Mouse (Mus musculus) adrenal gland, postnatal 36 days (tissue): ENCODE results near the gene Esr1. TPM values are rescaled to one million over a fixed set of nuclear protein-coding genes. Genes with fewer than 3 reads are reported as not detected.

Experiments
- DNase-seq, 2 experiments: peaks; one replicate each; pipeline ENCODE4 v3.0.0; 2021; ENCODE audit warnings: mixed read lengths in 1 of 2
- total RNA-seq, 2 experiments: library from RNA; stranded (reverse); gene quantifications; 2 replicates each; pipeline ENCODE4 v1.2.3; 2021

Esr1 gene
- total RNA-seq, 2 experiments from 2014 or later, result 14.3 to 15.0 TPM

- DNase-seq, result peak in 1 of 2 experiments; percentile 14
Measured at GRCm38 (mm10) chr10:4983919-4984318, 372.5 kb downstream of the Esr1 start.

GRCm38 (mm10) chr10:4993802-4994201 is 382.4 kb downstream of the Esr1 start:
- peak in 1 of 2 experiments; percentile 34 for DNase-seq

GRCm38 (mm10) chr10:4996592-4996991 is 385.2 kb downstream of the Esr1 start:
- DNase-seq, result no peak

GRCm38 (mm10) chr10:5008795-5009366 is 397.5 kb downstream of the Esr1 start:
- no peak for DNase-seq

- no peak for DNase-seq
Measured at GRCm38 (mm10) chr10:5012004-5012403, 400.6 kb downstream of the Esr1 start.

GRCm38 (mm10) chr10:5014976-5015375 is 403.6 kb downstream of the Esr1 start:
- DNase-seq, result no peak

GRCm38 (mm10) chr10:5017148-5017547 is 405.8 kb downstream of the Esr1 start:
- DNase-seq, result no peak

- no peak for DNase-seq
Measured at GRCm38 (mm10) chr10:5025906-5026305, 414.5 kb downstream of the Esr1 start.

GRCm38 (mm10) chr10:5027208-5027607 is 415.8 kb downstream of the Esr1 start:
- no peak for DNase-seq

GRCm38 (mm10) chr10:5028301-5028700 is 416.9 kb downstream of the Esr1 start:
- no peak for DNase-seq

GRCm38 (mm10) chr10:5029161-5029560 is 417.8 kb downstream of the Esr1 start:
- DNase-seq, result no peak

GRCm38 (mm10) chr10:5029883-5030282 is 418.5 kb downstream of the Esr1 start:
- no peak for DNase-seq

- no peak for DNase-seq
Measured at GRCm38 (mm10) chr10:5032192-5033048, 421.0 kb downstream of the Esr1 start.

- no peak for DNase-seq
Measured at GRCm38 (mm10) chr10:5041254-5041653, 429.9 kb downstream of the Esr1 start.

- DNase-seq, result no peak
Measured at GRCm38 (mm10) chr10:5044481-5044880, 433.1 kb downstream of the Esr1 start.

- DNase-seq, result no peak
Measured at GRCm38 (mm10) chr10:5045213-5045612, 433.8 kb downstream of the Esr1 start.

GRCm38 (mm10) chr10:5045671-5046070 is 434.3 kb downstream of the Esr1 start:
- DNase-seq, result no peak

Other genes with a start within 250 kb of the Esr1 start
- 10 to 100 TPM; 11.8 to 12.1 TPM for gene Zbtb2, start 223.5 kb upstream of the Esr1 start, total RNA-seq
- 10 to 100 TPM; 41.1 to 42.9 TPM for gene Rmnd1, start 179.2 kb upstream of the Esr1 start, total RNA-seq
- gene Armt1, start 179.1 kb upstream of the Esr1 start, total RNA-seq, result 10 to 100 TPM; 12.7 to 15.8 TPM
- under 1 TPM; 0.10 to 0.66 TPM for gene Ccdc170, start 129.1 kb upstream of the Esr1 start, total RNA-seq